Mouse (Mus musculus) A20 (cell line): ENCODE measurements around the gene Smpd2.

Source experiments
- DNase-seq: peaks from one replicate; pipeline ENCODE4 v3.0.0-alpha.2; 2011; ENCODE audit warnings: low read depth, low spot score

Smpd2 gene

GRCm38 (mm10) chr10:41489708-41490517, at the start of gene Smpd2, which contains the start of gene Ppil6:
Gene Smpd2, minus strand, starts transcription at chr10:41490369.
Gene Ppil6, plus strand, starts transcription at chr10:41490439.
- DNase-seq = peak; percentile 93

GRCm38 (mm10) chr10:41538986-41539385, 48.8 kb upstream of the Smpd2 start:
- DNase-seq = no peak

- DNase-seq = no peak
Observed at GRCm38 (mm10) chr10:41537983-41538330, 47.8 kb upstream of the Smpd2 start.

GRCm38 (mm10) chr10:41537226-41537982, 47.2 kb upstream of the Smpd2 start:
- no peak for DNase-seq

GRCm38 (mm10) chr10:41536714-41537113, 46.5 kb upstream of the Smpd2 start:
- DNase-seq = no peak

- DNase-seq = no peak
Observed at GRCm38 (mm10) chr10:41535991-41536390, 45.8 kb upstream of the Smpd2 start.

- peak; percentile 63 for DNase-seq
Observed at GRCm38 (mm10) chr10:41529972-41530371, 39.8 kb upstream of the Smpd2 start.

- DNase-seq = no peak
Observed at GRCm38 (mm10) chr10:41525696-41526095, 35.5 kb upstream of the Smpd2 start.

GRCm38 (mm10) chr10:41523386-41523785, 33.2 kb upstream of the Smpd2 start:
- no peak for DNase-seq

GRCm38 (mm10) chr10:41520410-41520673, 30.2 kb upstream of the Smpd2 start:
- no peak for DNase-seq

GRCm38 (mm10) chr10:41519640-41520409, 29.7 kb upstream of the Smpd2 start:
- DNase-seq = peak; percentile 88

- peak; percentile 97 for DNase-seq
Observed at GRCm38 (mm10) chr10:41518981-41519618, 28.9 kb upstream of the Smpd2 start, which contains the start of gene Cd164. Gene Cd164, plus strand, starts transcription at chr10:41519414.

GRCm38 (mm10) chr10:41518508-41518980, 28.4 kb upstream of the Smpd2 start:
- DNase-seq = peak; percentile 97

- no peak for DNase-seq
Observed at GRCm38 (mm10) chr10:41514921-41515320, 24.8 kb upstream of the Smpd2 start.

GRCm38 (mm10) chr10:41514301-41514700, 24.1 kb upstream of the Smpd2 start:
- no peak for DNase-seq

GRCm38 (mm10) chr10:41509160-41509559, 19.0 kb upstream of the Smpd2 start:
- peak; percentile 47 for DNase-seq

- DNase-seq = peak; percentile 77
Observed at GRCm38 (mm10) chr10:41505446-41505845, 15.3 kb upstream of the Smpd2 start.

GRCm38 (mm10) chr10:41504996-41505395, 14.8 kb upstream of the Smpd2 start:
- DNase-seq = no peak

- no peak for DNase-seq
Observed at GRCm38 (mm10) chr10:41500941-41501340, 10.8 kb upstream of the Smpd2 start.

GRCm38 (mm10) chr10:41491111-41491510, 942 bp upstream of the Smpd2 start:
- DNase-seq = peak; percentile 52

GRCm38 (mm10) chr10:41490518-41490873, 327 bp upstream of the Smpd2 start:
- DNase-seq = no peak

- no peak for DNase-seq
Observed at GRCm38 (mm10) chr10:41489294-41489693, 875 bp downstream of the Smpd2 start.
